Mouse (Mus musculus): ENCODE measurements around the gene Tyw5.

The Tyw5 gene

DNA sequence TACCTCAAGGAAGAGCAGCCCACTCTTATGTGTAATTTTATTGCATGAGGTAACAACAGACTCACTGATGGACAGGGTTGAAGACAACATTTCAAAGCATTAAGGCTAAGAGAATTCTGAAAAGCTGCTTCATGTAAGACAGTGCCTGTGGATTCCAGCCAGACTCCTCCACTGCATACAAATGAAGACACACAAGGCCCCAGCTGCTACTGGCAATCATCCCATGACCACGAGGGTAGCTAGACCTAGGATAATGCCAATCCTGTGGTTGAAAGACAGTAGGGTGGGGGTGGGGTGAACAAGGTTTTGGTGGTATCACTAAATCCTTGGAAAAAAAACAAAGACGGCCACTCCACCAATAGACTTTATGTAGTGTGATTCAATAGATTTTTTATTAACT is 19.0 kb downstream of the Tyw5 start:
- DNase-seq (ENCODE audit: low spot score in 2 of 2), result peak; percentile 65 to 71

- DNase-seq (ENCODE audit: low spot score in 2 of 2), result no peak
Observed at GRCm38 (mm10) chr1:57386519-57386918, 20.4 kb downstream of the Tyw5 start.

- DNase-seq (ENCODE audit: low spot score in 2 of 2), result peak; percentile 86 to 94
Observed at GRCm38 (mm10) chr1:57377376-57378341, 29.2 kb downstream of the Tyw5 start, which contains the start of gene 1700066M21Rik. 1700066M21Rik (plus strand) TSS chr1:57377620.

DNA sequence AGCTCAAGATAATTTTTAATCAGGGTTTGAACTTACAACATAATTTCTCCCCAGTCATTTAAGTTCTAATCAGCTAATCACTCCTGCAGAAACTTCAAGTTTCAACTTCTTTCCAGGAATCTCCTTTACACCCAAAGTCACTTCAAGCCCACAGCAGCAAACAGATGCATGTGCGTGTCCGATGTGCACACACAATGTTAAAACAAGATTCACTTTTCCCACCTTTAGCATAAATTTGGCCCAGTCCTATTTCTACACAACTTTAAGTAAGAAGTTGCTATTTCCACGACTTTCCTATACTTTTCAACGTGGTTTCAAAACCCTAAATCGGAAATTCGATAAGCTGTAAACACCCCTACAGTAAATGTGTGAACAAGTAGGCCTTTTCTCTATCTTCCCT is 30.1 kb downstream of the Tyw5 start:
- DNase-seq (ENCODE audit: low spot score in 2 of 2), result no peak

DNA sequence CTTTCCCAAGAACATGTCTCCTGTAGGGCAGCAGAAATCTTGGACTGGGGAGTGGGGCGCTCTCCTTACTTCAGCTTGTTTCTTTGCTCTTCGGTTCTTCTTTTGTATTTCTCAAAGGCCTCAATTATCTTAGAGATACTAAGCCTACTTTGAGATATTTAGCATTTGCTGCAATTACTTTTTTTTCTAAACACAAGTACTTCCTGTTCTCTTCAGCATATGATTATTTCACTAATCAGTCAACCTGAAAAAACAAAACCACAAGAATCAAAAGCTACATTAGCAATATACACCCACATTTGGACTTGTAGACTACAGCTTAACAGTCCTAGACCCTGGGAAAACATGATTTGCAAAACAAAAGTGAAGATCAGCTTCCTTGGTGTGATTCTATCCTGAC is 31.6 kb downstream of the Tyw5 start:
- no peak for DNase-seq (ENCODE audit: low spot score in 2 of 2)

- DNase-seq (ENCODE audit: low spot score in 2 of 2), result no peak
Observed at GRCm38 (mm10) chr1:57370451-57370850, 36.5 kb downstream of the Tyw5 start.

- DNase-seq (ENCODE audit: low spot score in 2 of 2), result no peak
Observed at GRCm38 (mm10) chr1:57369111-57369510, 37.8 kb downstream of the Tyw5 start.

GRCm38 (mm10) chr1:57367446-57367845 is 39.5 kb downstream of the Tyw5 start:
- DNase-seq (ENCODE audit: low spot score in 2 of 2), result no peak

DNA sequence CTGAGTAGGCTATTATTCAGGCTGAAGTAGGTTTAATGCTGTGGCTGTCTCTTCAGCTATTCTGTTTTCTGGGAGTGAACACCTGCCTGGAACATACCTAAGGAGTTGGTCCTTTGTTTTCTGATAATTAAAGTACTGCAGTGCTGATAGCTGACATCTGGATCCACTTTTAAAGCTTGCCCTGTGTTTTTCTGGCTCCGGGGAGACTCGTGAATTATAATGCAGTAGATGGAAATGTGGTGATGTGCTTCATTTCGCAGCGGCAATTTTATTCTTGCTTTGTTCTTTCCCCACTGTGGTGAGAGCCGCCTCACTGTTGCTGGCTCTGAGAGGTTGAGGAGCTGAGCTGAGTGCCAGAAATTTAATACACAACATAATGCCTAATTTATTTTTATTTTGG is 48.4 kb downstream of the Tyw5 start:
- no peak for DNase-seq (ENCODE audit: low spot score in 2 of 2)

DNA sequence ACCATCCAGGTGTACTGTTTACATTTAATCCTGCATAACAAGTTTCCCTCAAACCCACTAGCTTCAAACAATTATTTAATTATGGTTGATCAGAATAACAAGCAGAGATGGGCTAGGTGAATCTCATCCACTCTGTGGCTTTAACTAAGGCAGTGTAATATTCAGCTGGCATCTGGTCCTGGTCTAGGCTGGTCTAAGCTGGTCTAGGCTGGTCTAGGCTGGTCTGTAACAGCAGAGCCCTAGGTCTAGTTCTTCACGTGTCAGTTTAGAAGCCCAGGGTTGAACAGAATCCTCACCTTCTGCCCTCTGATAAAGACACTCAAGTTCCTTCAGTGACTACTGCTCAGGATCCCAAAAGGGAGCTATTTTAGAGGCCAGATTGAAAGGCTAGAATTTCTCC is 55.0 kb downstream of the Tyw5 start:
- DNase-seq (ENCODE audit: low spot score in 2 of 2), result no peak

GRCm38 (mm10) chr1:57347487-57347886 is 59.4 kb downstream of the Tyw5 start:
- no peak for DNase-seq (ENCODE audit: low spot score in 2 of 2)

DNA sequence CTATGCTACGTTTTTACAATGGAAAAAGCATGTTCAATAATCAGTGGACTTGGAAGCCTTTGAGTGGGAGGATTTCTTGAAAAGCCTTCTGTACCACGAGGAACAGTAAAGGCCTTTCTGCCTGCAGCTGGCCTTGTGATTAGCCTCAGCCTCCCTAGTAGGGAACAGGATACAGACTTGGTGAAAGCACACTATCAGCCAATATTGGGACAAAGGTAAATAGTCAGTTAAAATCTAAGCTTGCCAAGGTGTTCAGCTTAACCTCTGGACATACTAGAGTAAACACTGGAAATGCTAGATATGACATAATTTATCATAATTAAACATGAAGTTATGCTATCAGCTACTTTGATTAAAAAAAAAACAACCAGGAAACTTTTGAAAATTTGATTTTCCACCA is 65.7 kb downstream of the Tyw5 start:
- no peak for DNase-seq (ENCODE audit: low spot score in 2 of 2)

DNA sequence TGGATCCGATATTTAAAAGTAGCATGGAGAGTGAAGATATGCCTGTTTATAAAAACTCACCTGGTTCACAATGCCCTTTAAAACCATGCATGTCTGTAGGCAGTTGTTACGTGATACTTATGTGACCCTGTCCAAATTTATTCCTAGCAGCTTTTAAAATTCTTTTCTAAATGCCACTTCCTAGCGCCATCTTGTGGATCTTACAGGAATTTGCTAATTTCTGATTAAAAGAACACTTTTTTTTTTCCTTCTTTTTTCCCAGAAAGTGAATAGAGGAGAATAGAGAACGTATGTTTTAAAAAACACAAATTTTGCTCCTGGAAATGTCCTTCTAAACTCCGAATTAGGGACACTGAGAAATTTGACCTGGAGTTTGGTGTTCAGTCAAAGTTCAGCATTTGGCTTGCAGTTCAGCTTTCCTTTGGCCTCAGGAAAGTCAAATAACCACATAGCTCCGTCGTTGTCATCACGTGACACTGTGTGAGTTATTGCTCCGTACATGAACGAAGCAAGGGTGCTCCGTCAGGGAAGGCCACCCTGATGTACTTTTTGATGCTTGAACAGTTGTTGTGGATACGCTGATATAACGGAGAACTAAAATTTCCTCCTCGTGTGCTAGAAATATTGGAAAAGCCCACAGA is 67.6 kb downstream of the Tyw5 start:
- no peak for DNase-seq (ENCODE audit: low spot score in 2 of 2)
